Mouse (Mus musculus): ENCODE data around the gene Car11. TPM values are rescaled to one million over a fixed set of nuclear protein-coding genes. Genes with fewer than 3 reads are reported as not detected.

The Car11 gene
- polyA plus RNA-seq, 1 experiment from 2014 or later, result 10.7 TPM

GRCm38 (mm10) chr7:45689800-45690199, 9.8 kb upstream of the Car11 start:
- Histone ChIP-seq H3K27me3 (ENCODE audit: insufficient read depth, low read length) (no peaks in the 10 kb centered on the region), H3K27ac (ENCODE audit: low read length) (no peak overlapping the region), H3K4me2 (replicated peaks; ENCODE audit: low read depth, low read length) (no peak overlapping the region), H3K4me1 (ENCODE audit: insufficient read depth, low read length) (peaks cover 23% of the 10 kb centered on the region), H3K36me3 (ENCODE audit: insufficient read depth, low read length) (no peaks in the 10 kb centered on the region), H3K4me3 (ENCODE audit: low read length) (no peak overlapping the region), H3K9ac (replicated peaks; ENCODE audit: low read length) (no peak overlapping the region), H3K9me3 (ENCODE audit: low read length) (no peaks in the 10 kb centered on the region)
- ATAC-seq (ENCODE audit: low FRiP score, low TSS enrichment), result no peak
- 31% methylated on average over 11 of the region's 11 CpGs for WGBS

- Histone ChIP-seq H3K9ac (replicated peaks; ENCODE audit: low read length) (no peak overlapping the region), H3K27me3 (ENCODE audit: insufficient read depth, low read length) (no peaks in the 10 kb centered on the region), H3K4me2 (replicated peaks; ENCODE audit: low read depth, low read length) (no peak overlapping the region), H3K27ac (ENCODE audit: low read length) (no peak overlapping the region), H3K4me3 (ENCODE audit: low read length) (no peak overlapping the region), H3K36me3 (ENCODE audit: insufficient read depth, low read length) (no peaks in the 10 kb centered on the region), H3K9me3 (ENCODE audit: low read length) (no peaks in the 10 kb centered on the region), H3K4me1 (ENCODE audit: insufficient read depth, low read length) (peaks cover 15% of the 10 kb centered on the region; the same call in 1 of the 2 replicates)
- 81% methylated on average over 2 of the region's 2 CpGs for WGBS
- ATAC-seq (ENCODE audit: low FRiP score, low TSS enrichment), result no peak
These were observed 7.3 kb upstream of the Car11 start for GRCm38 (mm10) chr7:45692364-45692763.

- peak; percentile 52 for ATAC-seq (ENCODE audit: low FRiP score, low TSS enrichment)
- Histone ChIP-seq H3K36me3 (ENCODE audit: insufficient read depth, low read length) (no peaks in the 10 kb centered on the region), H3K9me3 (ENCODE audit: low read length) (no peaks in the 10 kb centered on the region), H3K27ac (ENCODE audit: low read length) (no peak within 1 kb of the TSS), H3K27me3 (ENCODE audit: insufficient read depth, low read length) (peaks cover 8% of the 10 kb centered on the region), H3K4me1 (ENCODE audit: insufficient read depth, low read length) (peaks cover 12% of the 10 kb centered on the region; the same call in 1 of the 2 replicates), H3K9ac (replicated peaks; ENCODE audit: low read length) (no peak within 1 kb of the TSS), H3K4me2 (replicated peaks; ENCODE audit: low read depth, low read length) (no peak within 1 kb of the TSS), H3K4me3 (ENCODE audit: low read length) (no peak within 1 kb of the TSS)
- WGBS, result 91% methylated on average over 50 of the region's 50 CpGs
These were observed 5.6 kb upstream of the Car11 start, which contains the start of gene Sec1 for GRCm38 (mm10) chr7:45693921-45694591. Gene Sec1 (minus strand): TSS chr7:45694402.

- H3K4me2 ChIP-seq (replicated peaks; ENCODE audit: low read depth, low read length), result no peak overlapping the region
- 11% methylated on average over 6 of the region's 6 CpGs for WGBS
- no peak for ATAC-seq (ENCODE audit: low FRiP score, low TSS enrichment)
These were observed 4.5 kb upstream of the Car11 start for GRCm38 (mm10) chr7:45695098-45695497.

GRCm38 (mm10) chr7:45697894-45698293, 1.7 kb upstream of the Car11 start:
- no peak overlapping the region for H3K27ac ChIP-seq (ENCODE audit: low read length)
- no peak overlapping the region for H3K4me3 ChIP-seq (ENCODE audit: low read length)
- H3K9ac ChIP-seq (replicated peaks; ENCODE audit: low read length), result no peak overlapping the region
- H3K36me3 ChIP-seq (ENCODE audit: insufficient read depth, low read length), result no peaks in the 10 kb centered on the region
- H3K9me3 ChIP-seq (ENCODE audit: low read length), result no peaks in the 10 kb centered on the region
- no peak for ATAC-seq (ENCODE audit: low FRiP score, low TSS enrichment)
- peaks cover 19% of the 10 kb centered on the region for H3K4me1 ChIP-seq (ENCODE audit: insufficient read depth, low read length)
- no peak overlapping the region for H3K4me2 ChIP-seq (replicated peaks; ENCODE audit: low read depth, low read length)
- peaks cover 23% of the 10 kb centered on the region for H3K27me3 ChIP-seq (ENCODE audit: insufficient read depth, low read length)
- WGBS, result 87% methylated on average over 7 of the region's 7 CpGs

More at GRCm38 (mm10) chr7:45695098-45695497, 4.5 kb upstream of the Car11 start:
- Histone ChIP-seq H3K9me3 (ENCODE audit: low read length) (no peaks in the 10 kb centered on the region), H3K4me1 (ENCODE audit: insufficient read depth, low read length) (peaks cover 8% of the 10 kb centered on the region), H3K4me3 (ENCODE audit: low read length) (no peak overlapping the region), H3K27me3 (ENCODE audit: insufficient read depth, low read length) (peaks cover 18% of the 10 kb centered on the region), H3K27ac (ENCODE audit: low read length) (no peak overlapping the region), H3K9ac (replicated peaks; ENCODE audit: low read length) (no peak overlapping the region), H3K36me3 (ENCODE audit: insufficient read depth, low read length) (no peaks in the 10 kb centered on the region)

GRCm38 (mm10) chr7:45700301-45701015, 815 bp downstream of the Car11 start:
- Histone ChIP-seq H3K27me3 (ENCODE audit: insufficient read depth, low read length) (peaks cover 23% of the 10 kb centered on the region), H3K4me1 (ENCODE audit: insufficient read depth, low read length) (peaks cover 29% of the 10 kb centered on the region), H3K4me3 (ENCODE audit: low read length) (peak overlapping the region; percentile 51), H3K4me2 (replicated peaks; ENCODE audit: low read depth, low read length) (peak overlapping the region; percentile 89), H3K9ac (replicated peaks; ENCODE audit: low read length) (peak overlapping the region; percentile 70), H3K36me3 (ENCODE audit: insufficient read depth, low read length) (no peaks in the 10 kb centered on the region), H3K9me3 (ENCODE audit: low read length) (no peaks in the 10 kb centered on the region), H3K27ac (ENCODE audit: low read length) (no peak overlapping the region)
- under 1% methylated on average over 20 of the region's 20 CpGs for WGBS
- peak; percentile 13; the same call in 1 of the 2 replicates for ATAC-seq (ENCODE audit: low FRiP score, low TSS enrichment)

GRCm38 (mm10) chr7:45701072-45701471, 1.4 kb downstream of the Car11 start:
- Histone ChIP-seq H3K4me1 (ENCODE audit: insufficient read depth, low read length) (peaks cover 35% of the 10 kb centered on the region), H3K36me3 (ENCODE audit: insufficient read depth, low read length) (no peaks in the 10 kb centered on the region), H3K9me3 (ENCODE audit: low read length) (no peaks in the 10 kb centered on the region), H3K27ac (ENCODE audit: low read length) (no peak overlapping the region), H3K4me3 (ENCODE audit: low read length) (peak overlapping the region; percentile 51), H3K4me2 (replicated peaks; ENCODE audit: low read depth, low read length) (peak overlapping the region; percentile 89), H3K27me3 (ENCODE audit: insufficient read depth, low read length) (peaks cover 23% of the 10 kb centered on the region), H3K9ac (replicated peaks; ENCODE audit: low read length) (peak overlapping the region; percentile 59)
- no peak for ATAC-seq (ENCODE audit: low FRiP score, low TSS enrichment)
- WGBS, result 26% methylated on average over 11 of the region's 11 CpGs

GRCm38 (mm10) chr7:45701607-45702006, 2.0 kb downstream of the Car11 start:
- WGBS, result 83% methylated on average over 11 of the region's 11 CpGs
- Histone ChIP-seq H3K9ac (replicated peaks; ENCODE audit: low read length) (no peak overlapping the region), H3K27ac (ENCODE audit: low read length) (no peak overlapping the region), H3K9me3 (ENCODE audit: low read length) (no peaks in the 10 kb centered on the region), H3K4me1 (ENCODE audit: insufficient read depth, low read length) (peaks cover 39% of the 10 kb centered on the region), H3K4me3 (ENCODE audit: low read length) (no peak overlapping the region), H3K36me3 (ENCODE audit: insufficient read depth, low read length) (no peaks in the 10 kb centered on the region), H3K27me3 (ENCODE audit: insufficient read depth, low read length) (peaks cover 23% of the 10 kb centered on the region), H3K4me2 (replicated peaks; ENCODE audit: low read depth, low read length) (peak overlapping the region; percentile 89; the same call in 1 of the 2 replicates)
- ATAC-seq (ENCODE audit: low FRiP score, low TSS enrichment), result no peak

GRCm38 (mm10) chr7:45702316-45702715, 2.7 kb downstream of the Car11 start:
- H3K4me3 ChIP-seq (ENCODE audit: low read length), result no peak overlapping the region
- H3K27ac ChIP-seq (ENCODE audit: low read length), result no peak overlapping the region
- H3K36me3 ChIP-seq (ENCODE audit: insufficient read depth, low read length), result no peaks in the 10 kb centered on the region
- ATAC-seq (ENCODE audit: low FRiP score, low TSS enrichment), result no peak
- H3K4me2 ChIP-seq (replicated peaks; ENCODE audit: low read depth, low read length), result no peak overlapping the region
- peaks cover 45% of the 10 kb centered on the region for H3K4me1 ChIP-seq (ENCODE audit: insufficient read depth, low read length)
- H3K9me3 ChIP-seq (ENCODE audit: low read length), result no peaks in the 10 kb centered on the region
- no peak overlapping the region for H3K9ac ChIP-seq (replicated peaks; ENCODE audit: low read length)
- H3K27me3 ChIP-seq (ENCODE audit: insufficient read depth, low read length), result peaks cover 23% of the 10 kb centered on the region
- 87% methylated on average over 11 of the region's 11 CpGs for WGBS
